Mouse (Mus musculus): ENCODE data around the gene Cpxcr1. TPM values are rescaled to one million over a fixed set of nuclear protein-coding genes. Genes with fewer than 3 reads are reported as not detected.

Cpxcr1 gene
- not detected in 2 replicates for polyA plus RNA-seq (2016; fragmentation: Nextera tagmentation; extraction: Ambion mirVana)

- Histone ChIP-seq H3K9me3 (no peaks in the 10 kb centered on the region), H3K4me1 (no peaks in the 10 kb centered on the region), H3K27me3 (ENCODE audit: poor library complexity, severe bottlenecking) (no peaks in the 10 kb centered on the region), H3K27ac (no peak within 1 kb of the TSS), H3K36me3 (replicated peaks) (no peaks in the 10 kb centered on the region), H3K4me3 (no peak within 1 kb of the TSS)
- no peak for DNase-seq (ENCODE audit: extremely low spot score, low spot score)
Measured at GRCm38 (mm10) chrX:116448644-116449043, at the start of gene Cpxcr1. Gene Cpxcr1, plus strand, starts transcription at chrX:116448944.

Other genes starting within 250 kb of the Cpxcr1 start
- gene H2afb2, start 232.2 kb downstream of the Cpxcr1 start, polyA plus RNA-seq (2016; fragmentation: Nextera tagmentation; extraction: Ambion mirVana) = not detected in 2 replicates